Mouse (Mus musculus): ENCODE measurements around the gene Plpp4. TPM values are rescaled to one million over a fixed set of nuclear protein-coding genes. Genes with fewer than 3 reads are reported as not detected.
A peak's percentile ranks its signal among the peaks of the same experiment; 100 is the strongest.

Plpp4 gene
- under 1 TPM in 1 of 2 experiments, not detected in 1; 0.29 TPM for total RNA-seq (2021)

- intact Hi-C loops (cut with DNase I) = no loop called here
- peak; percentile 37 to 38 for DNase-seq
Measured at GRCm38 (mm10) chr7:129256621-129257373, at the start of gene Plpp4. Gene Plpp4 (plus strand): TSS chr7:129257031.

DNA sequence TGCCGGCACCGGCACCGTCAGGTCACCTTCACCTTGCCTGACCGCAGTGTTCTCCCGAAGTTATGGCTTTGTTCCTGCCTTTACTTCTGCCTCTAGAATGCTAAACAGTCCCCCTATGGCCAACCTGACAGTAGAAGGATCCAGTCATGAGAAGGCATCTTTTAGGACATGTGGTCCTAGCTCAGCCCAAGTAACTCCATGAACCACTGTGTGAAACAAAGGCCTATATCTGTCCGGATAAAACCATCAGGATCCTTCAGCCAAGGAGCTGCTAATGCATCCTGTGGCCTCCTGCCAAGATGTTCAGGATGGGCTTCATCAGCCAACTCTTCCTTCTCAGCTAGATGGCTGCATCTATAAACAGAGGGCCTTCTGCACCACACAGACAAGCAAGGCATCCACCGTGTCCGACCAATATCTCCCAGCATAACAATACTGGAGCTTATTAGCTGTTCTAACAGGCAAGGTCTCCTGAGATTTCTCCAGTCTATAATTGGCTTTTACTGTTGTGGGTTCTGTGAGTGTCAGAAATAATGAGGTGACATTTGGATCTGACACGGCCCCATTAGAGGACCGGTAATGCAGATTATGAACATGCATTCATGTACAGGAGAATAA lies 40.8 kb upstream of the Plpp4 start:
- intact Hi-C loops (cut with DNase I) = no loop called here

GRCm38 (mm10) chr7:129216547-129217195 lies 40.2 kb upstream of the Plpp4 start:
- intact Hi-C loops (cut with DNase I) = no loop called here

More for the DNA sequence above, 40.8 kb upstream of the Plpp4 start:
- no peak for DNase-seq

DNA sequence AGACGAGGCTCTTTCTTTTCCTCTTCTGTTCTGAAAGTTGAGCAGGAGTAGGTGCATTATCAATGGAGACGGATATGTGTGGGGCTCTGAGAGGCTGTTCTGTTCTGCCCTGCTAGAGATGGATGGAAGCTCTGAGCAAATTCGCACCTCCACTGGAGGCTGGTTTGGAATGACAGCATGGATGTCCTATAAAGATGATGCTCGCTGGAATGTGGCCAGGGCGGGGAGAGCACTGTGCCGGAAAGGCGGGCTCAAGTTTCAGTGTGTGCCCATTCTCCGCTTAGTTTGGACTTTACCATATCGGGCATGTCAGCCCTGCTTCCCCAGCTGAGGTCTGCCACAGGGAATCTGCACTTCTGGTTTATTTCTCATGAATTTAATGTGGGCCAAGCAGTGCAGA lies 35.9 kb upstream of the Plpp4 start:
- intact Hi-C loops (cut with DNase I) = no loop called here
- no peak for DNase-seq

More at GRCm38 (mm10) chr7:129216547-129217195, 40.2 kb upstream of the Plpp4 start:
- DNase-seq = no peak

GRCm38 (mm10) chr7:129221649-129222048 lies 35.2 kb upstream of the Plpp4 start:
- no peak for DNase-seq
- intact Hi-C loops (cut with DNase I) = no loop called here

DNA sequence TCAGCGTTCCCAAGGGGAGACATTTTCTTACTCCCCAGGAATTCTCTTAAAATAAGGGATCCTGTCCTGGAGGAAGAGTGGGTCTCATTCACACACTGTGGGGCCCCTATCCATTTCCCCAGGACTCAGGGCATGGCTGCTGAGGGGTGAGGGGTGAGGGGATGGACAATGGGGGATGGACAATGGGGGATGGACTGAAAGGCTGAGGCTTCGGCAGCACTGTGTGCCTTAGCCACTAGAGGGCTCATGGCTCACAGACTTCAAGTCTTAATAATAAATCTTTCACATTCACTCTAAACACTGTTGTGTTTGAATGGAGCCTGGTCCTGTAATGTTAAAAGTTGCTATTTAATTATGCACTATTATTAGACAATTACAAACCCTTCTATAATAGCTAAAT lies 21.4 kb upstream of the Plpp4 start:
- intact Hi-C loops (cut with DNase I) = loop anchor here (5.0 kb wide), 1 partner anchor 272 kb away; no protein-coding TSS in a partner anchor
- DNase-seq = peak; percentile 5 to 38

DNA sequence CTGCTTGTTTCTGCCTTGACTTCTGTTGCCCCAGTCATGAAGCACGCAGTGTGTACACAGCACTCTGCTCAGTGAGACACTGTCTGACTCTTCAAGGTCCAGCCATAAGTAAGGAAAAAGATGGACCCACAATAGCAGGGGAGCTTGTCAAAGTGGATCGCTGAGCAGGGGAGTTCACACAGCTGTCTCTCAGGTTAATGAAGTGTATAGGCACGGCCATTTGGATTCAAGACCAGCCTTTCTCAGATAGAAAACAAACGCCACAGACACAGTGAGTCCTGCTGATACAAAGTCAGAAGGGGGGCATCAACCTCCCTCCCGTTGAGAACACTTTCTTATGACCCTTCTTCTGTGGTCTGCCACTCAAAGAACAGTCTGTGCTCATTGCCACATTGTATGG lies 20.8 kb upstream of the Plpp4 start:
- intact Hi-C loops (cut with DNase I) = loop anchor here (5.0 kb wide), 1 partner anchor 271 kb away; no protein-coding TSS in a partner anchor
- no peak for DNase-seq

DNA sequence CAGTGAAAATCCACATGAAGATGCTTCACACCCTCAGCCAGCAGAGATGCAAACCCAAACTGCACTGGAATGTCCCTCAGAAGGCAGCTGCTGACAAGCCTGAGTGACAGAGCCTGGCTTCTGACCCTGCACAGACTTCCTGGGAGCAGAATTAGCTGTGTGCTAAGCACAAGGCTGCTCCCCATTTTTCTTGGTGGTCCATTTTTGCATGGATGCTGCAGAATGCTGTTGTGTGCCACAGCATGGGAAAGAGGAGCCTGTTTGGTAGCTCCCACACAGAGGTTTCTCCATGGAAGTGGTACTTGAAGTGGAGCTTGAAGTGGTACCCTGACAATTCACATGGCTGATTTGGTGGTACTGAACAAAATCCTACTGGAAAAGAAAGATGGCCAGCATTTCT lies 5.8 kb upstream of the Plpp4 start:
- intact Hi-C loops (cut with DNase I) = no loop called here
- no peak for DNase-seq

DNA sequence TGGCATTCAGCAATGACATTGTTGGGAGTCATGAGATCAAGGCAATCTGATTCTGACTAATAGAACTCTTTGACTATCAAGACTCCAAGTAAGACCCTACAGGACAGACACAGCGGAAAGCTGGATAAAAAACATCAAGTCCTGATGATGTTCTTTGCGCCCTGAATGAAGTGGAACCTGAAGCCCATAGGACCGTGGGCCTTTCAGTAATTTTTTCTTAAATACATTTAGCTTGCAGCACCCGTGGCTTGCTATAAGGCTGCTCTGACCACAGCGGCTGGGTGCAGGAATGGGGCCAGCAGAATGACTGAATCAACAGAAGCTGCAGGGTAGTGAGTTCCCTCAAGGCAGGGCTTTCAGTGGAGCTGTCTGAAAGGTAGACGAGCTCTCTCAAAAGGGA lies 3.4 kb upstream of the Plpp4 start:
- no peak for DNase-seq
- intact Hi-C loops (cut with DNase I) = no loop called here

DNA sequence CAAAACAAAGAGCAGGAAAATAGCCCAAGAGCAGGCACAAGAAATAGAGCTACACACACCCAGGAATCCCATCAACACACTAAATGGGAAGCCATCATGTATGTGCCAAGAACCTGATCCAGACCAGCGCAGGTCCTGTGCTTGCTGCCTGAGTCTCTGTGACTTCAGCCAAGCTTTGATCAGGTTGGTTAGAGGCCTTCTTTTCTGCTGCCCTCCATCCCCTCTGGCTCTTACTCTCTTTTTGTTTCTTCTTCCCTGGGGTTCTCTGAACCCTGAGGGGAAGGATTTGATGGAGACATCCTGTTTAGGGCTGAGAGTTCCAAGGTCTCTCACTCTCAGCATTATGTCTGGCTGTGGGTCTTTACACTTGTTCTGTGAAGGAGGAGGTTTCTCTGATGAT lies 2.7 kb upstream of the Plpp4 start:
- intact Hi-C loops (cut with DNase I) = no loop called here
- no peak for DNase-seq

DNA sequence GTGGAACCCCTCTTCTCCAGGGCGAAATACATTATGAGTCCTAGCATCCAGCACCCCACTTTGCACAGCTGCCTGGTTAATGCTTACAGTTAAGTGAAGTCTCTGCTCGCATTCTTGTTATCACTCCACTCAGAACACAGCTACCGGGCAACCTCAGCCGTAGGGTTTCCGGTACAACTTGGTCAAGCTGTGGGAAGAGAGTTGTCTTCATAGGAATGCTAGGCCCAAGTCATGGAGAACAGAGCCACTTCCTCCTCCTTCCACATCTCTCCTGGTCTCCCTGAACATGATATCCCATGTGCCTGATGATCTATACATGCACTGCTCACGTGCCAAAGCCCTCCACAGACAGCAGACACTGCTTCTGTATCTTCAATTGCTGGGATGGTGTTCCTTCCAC lies 1.4 kb upstream of the Plpp4 start:
- intact Hi-C loops (cut with DNase I) = no loop called here
- no peak for DNase-seq

GRCm38 (mm10) chr7:129257374-129258018 lies 665 bp downstream of the Plpp4 start:
- intact Hi-C loops (cut with DNase I) = no loop called here
- no peak for DNase-seq

GRCm38 (mm10) chr7:129258331-129258730 lies 1.5 kb downstream of the Plpp4 start:
- intact Hi-C loops (cut with DNase I) = no loop called here
- no peak for DNase-seq

- intact Hi-C loops (cut with DNase I) = no loop called here
- no peak for DNase-seq
Measured at GRCm38 (mm10) chr7:129259195-129259594, 2.4 kb downstream of the Plpp4 start.

DNA sequence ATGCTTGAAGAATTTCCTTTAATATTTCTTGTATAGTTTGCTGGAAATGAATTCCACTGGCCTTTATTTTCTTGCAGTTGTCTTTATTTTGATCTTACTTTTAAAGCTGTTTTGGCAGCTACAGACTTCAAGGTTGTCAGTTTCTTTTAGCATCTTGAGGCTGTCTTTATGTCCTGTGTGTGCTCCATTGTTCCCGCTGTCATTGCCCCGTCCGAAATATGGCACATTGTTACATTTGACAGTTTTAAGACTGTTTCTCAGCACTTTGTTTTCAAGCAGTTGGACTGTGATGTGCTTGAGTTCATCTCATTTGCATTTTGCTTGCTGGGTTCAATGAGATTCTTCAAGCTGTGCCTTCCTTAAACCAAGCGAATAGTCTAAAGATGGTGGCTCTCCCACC lies 17.0 kb downstream of the Plpp4 start:
- no peak for DNase-seq
- intact Hi-C loops (cut with DNase I) = no loop called here

DNA sequence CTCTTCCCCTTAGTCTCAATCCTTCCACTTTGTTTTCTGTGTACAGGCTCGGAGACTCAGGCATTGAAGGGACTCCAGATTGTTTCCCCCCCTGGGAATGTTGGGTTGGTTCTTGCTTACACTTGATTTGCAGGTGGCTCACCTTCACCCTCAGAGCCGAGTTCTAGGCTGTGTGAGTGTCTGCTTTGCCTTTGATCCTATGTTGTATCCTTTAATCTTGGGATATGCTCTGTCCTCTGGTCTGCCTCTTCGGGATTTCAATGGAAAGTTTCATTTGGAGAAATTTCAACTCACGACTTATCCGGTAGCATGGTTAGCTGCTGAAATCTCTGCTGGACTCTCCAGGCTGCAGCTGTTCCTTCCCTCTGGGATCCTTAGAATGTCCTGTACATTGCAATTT lies 17.9 kb downstream of the Plpp4 start:
- no peak for DNase-seq
- intact Hi-C loops (cut with DNase I) = no loop called here

DNA sequence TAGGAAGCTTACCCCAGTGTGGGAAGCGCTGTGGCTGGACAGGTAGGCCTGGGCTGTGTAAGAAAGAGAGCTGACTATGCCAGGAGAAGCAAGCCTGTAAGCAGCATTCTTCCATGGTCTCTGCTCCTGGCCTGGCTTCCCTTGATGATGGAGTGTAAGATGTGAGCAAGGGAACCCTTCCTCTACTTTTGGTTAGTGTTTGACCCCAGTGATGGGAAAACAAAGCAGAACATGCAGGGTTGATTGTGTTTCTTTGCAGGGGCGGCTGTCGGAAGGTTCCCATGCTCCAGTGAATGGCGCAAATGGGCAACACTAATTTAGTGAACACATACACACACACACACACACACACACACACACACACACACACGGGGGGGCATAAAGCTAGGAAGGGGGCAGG lies 20.9 kb downstream of the Plpp4 start:
- intact Hi-C loops (cut with DNase I) = no loop called here
- DNase-seq = no peak

- DNase-seq = no peak
- intact Hi-C loops (cut with DNase I) = no loop called here
Measured at GRCm38 (mm10) chr7:129278801-129279200, 22.0 kb downstream of the Plpp4 start.

- no peak for DNase-seq
- intact Hi-C loops (cut with DNase I) = no loop called here
Measured at GRCm38 (mm10) chr7:129279261-129279660, 22.4 kb downstream of the Plpp4 start.

DNA sequence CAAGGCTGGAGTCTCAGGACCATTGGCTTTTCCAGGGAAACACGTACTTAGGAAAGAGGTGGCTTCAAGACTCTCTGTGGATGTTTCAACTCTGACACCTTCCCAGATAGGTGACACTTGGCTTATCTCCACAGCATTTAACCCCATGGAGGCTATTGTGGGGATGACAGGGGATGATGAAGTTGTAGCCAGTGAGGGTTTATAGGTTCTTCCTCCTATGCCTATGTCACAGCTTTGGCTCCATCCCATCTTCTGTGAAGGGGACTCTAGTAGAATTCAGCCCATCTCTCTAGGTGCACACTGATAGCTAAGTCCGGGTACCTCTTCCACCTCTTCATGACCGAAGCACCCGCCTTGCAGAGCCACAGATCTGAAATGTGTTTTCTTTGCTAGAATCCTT lies 25.1 kb downstream of the Plpp4 start:
- no peak for DNase-seq
- intact Hi-C loops (cut with DNase I) = no loop called here

- intact Hi-C loops (cut with DNase I) = no loop called here
- no peak for DNase-seq
Measured at GRCm38 (mm10) chr7:129285186-129285868, 28.5 kb downstream of the Plpp4 start.

Measured in heart, postnatal 10 days (tissue).